Mouse (Mus musculus): ENCODE results near the gene Smim17. TPM values are rescaled to one million over a fixed set of nuclear protein-coding genes. Genes with fewer than 3 reads are reported as not detected.

Gene Smim17
- polyA plus RNA-seq, 1 experiment from 2014 or later, result 0.14 TPM

GRCm38 (mm10) chr7:6372993-6373392 is 25.5 kb upstream of the Smim17 start:
- ATAC-seq, result no peak
- no peak overlapping the region for H3K27ac ChIP-seq (ENCODE audit: low read depth, low read length)
- H3K36me3 ChIP-seq (ENCODE audit: control insufficient read depth, insufficient read depth), result 0 out of 2 replicates have a peak, but pooled peaks cover 7% of the 10 kb centered on the region
- no peak overlapping the region for H3K9ac ChIP-seq (ENCODE audit: low read depth, low read length)
- no peak for TF ChIP-seq CTCF (IDR thresholded peaks at IDR 0.05; ENCODE audit: low read depth)
- H3K4me3 ChIP-seq (ENCODE audit: low read depth, low read length), result no peak overlapping the region
- H3K9me3 ChIP-seq (ENCODE audit: control insufficient read depth), result no peaks in the 10 kb centered on the region
- H3K4me1 ChIP-seq (replicated peaks; ENCODE audit: control insufficient read depth, insufficient read depth, low read length), result no peaks in the 10 kb centered on the region
- 91% methylated on average over 3 of the region's 3 CpGs for WGBS
- no peak overlapping the region for H3K4me2 ChIP-seq (replicated peaks; ENCODE audit: low read depth)
- no peaks in the 10 kb centered on the region for H3K27me3 ChIP-seq (replicated peaks; ENCODE audit: control insufficient read depth, insufficient read depth, low read length)

- 84% methylated on average over 8 of the region's 8 CpGs for WGBS
- Histone ChIP-seq H3K4me1 (replicated peaks; ENCODE audit: control insufficient read depth, insufficient read depth, low read length) (no peaks in the 10 kb centered on the region), H3K4me3 (ENCODE audit: low read depth, low read length) (no peak overlapping the region), H3K9me3 (ENCODE audit: control insufficient read depth) (no peaks in the 10 kb centered on the region), H3K9ac (ENCODE audit: low read depth, low read length) (no peak overlapping the region), H3K27ac (ENCODE audit: low read depth, low read length) (no peak overlapping the region), H3K4me2 (replicated peaks; ENCODE audit: low read depth) (no peak overlapping the region), H3K36me3 (ENCODE audit: control insufficient read depth, insufficient read depth) (peaks cover 14% of the 10 kb centered on the region; the same call in 1 of the 2 replicates), H3K27me3 (replicated peaks; ENCODE audit: control insufficient read depth, insufficient read depth, low read length) (no peaks in the 10 kb centered on the region)
- no peak for TF ChIP-seq CTCF (IDR thresholded peaks at IDR 0.05; ENCODE audit: low read depth)
- ATAC-seq, result no peak
Measured at GRCm38 (mm10) chr7:6378441-6378840, 20.1 kb upstream of the Smim17 start.

- no peak overlapping the region for H3K4me2 ChIP-seq (replicated peaks; ENCODE audit: low read depth)
- no peak overlapping the region for H3K27ac ChIP-seq (ENCODE audit: low read depth, low read length)
- TF ChIP-seq CTCF (IDR thresholded peaks at IDR 0.05; ENCODE audit: low read depth), result peak; percentile 41
- no peaks in the 10 kb centered on the region for H3K27me3 ChIP-seq (replicated peaks; ENCODE audit: control insufficient read depth, insufficient read depth, low read length)
- ATAC-seq, result no peak
- no peaks in the 10 kb centered on the region for H3K4me1 ChIP-seq (replicated peaks; ENCODE audit: control insufficient read depth, insufficient read depth, low read length)
- H3K4me3 ChIP-seq (ENCODE audit: low read depth, low read length), result no peak overlapping the region
- no peaks in the 10 kb centered on the region for H3K9me3 ChIP-seq (ENCODE audit: control insufficient read depth)
- no peak overlapping the region for H3K9ac ChIP-seq (ENCODE audit: low read depth, low read length)
- WGBS, result 78% methylated on average over 2 of the region's 2 CpGs
- peaks cover 7% of the 10 kb centered on the region; the same call in 1 of the 2 replicates for H3K36me3 ChIP-seq (ENCODE audit: control insufficient read depth, insufficient read depth)
Measured at GRCm38 (mm10) chr7:6381431-6381830, 17.1 kb upstream of the Smim17 start.

GRCm38 (mm10) chr7:6383044-6383455 is 15.5 kb upstream of the Smim17 start, which contains the start of gene Zfp28:
Gene Zfp28 (plus strand): TSS chr7:6383295.
- H3K4me1 ChIP-seq (replicated peaks; ENCODE audit: control insufficient read depth, insufficient read depth, low read length), result no peaks in the 10 kb centered on the region
- peak; percentile 65 for TF ChIP-seq CTCF (IDR thresholded peaks at IDR 0.05; ENCODE audit: low read depth)
- under 1% methylated on average over 28 of the region's 28 CpGs for WGBS

GRCm38 (mm10) chr7:6384011-6384410 is 14.5 kb upstream of the Smim17 start:
- Histone ChIP-seq H3K9me3 (ENCODE audit: control insufficient read depth) (no peaks in the 10 kb centered on the region), H3K9ac (ENCODE audit: low read depth, low read length) (no peak overlapping the region), H3K27ac (ENCODE audit: low read depth, low read length) (no peak overlapping the region), H3K4me2 (replicated peaks; ENCODE audit: low read depth) (peak overlapping the region; percentile 84), H3K36me3 (ENCODE audit: control insufficient read depth, insufficient read depth) (no peaks in the 10 kb centered on the region), H3K27me3 (replicated peaks; ENCODE audit: control insufficient read depth, insufficient read depth, low read length) (no peaks in the 10 kb centered on the region), H3K4me3 (ENCODE audit: low read depth, low read length) (peak overlapping the region; percentile 46), H3K4me1 (replicated peaks; ENCODE audit: control insufficient read depth, insufficient read depth, low read length) (no peaks in the 10 kb centered on the region)
- ATAC-seq, result no peak
- 67% methylated on average over 8 of the region's 8 CpGs for WGBS
- TF ChIP-seq CTCF (IDR thresholded peaks at IDR 0.05; ENCODE audit: low read depth), result no peak

More at GRCm38 (mm10) chr7:6383044-6383455, 15.5 kb upstream of the Smim17 start, which contains the start of gene Zfp28:
- Histone ChIP-seq H3K9ac (ENCODE audit: low read depth, low read length) (peak within 1 kb of the TSS; percentile 49), H3K27me3 (replicated peaks; ENCODE audit: control insufficient read depth, insufficient read depth, low read length) (no peaks in the 10 kb centered on the region), H3K36me3 (ENCODE audit: control insufficient read depth, insufficient read depth) (peaks cover 7% of the 10 kb centered on the region; the same call in 1 of the 2 replicates), H3K4me3 (ENCODE audit: low read depth, low read length) (peak within 1 kb of the TSS; percentile 46), H3K27ac (ENCODE audit: low read depth, low read length) (no peak within 1 kb of the TSS), H3K9me3 (ENCODE audit: control insufficient read depth) (no peaks in the 10 kb centered on the region), H3K4me2 (replicated peaks; ENCODE audit: low read depth) (peak within 1 kb of the TSS; percentile 84)
- peak; percentile 99 for ATAC-seq

GRCm38 (mm10) chr7:6386995-6387394 is 11.5 kb upstream of the Smim17 start:
- Histone ChIP-seq H3K27ac (ENCODE audit: low read depth, low read length) (no peak overlapping the region), H3K9me3 (ENCODE audit: control insufficient read depth) (no peaks in the 10 kb centered on the region), H3K27me3 (replicated peaks; ENCODE audit: control insufficient read depth, insufficient read depth, low read length) (no peaks in the 10 kb centered on the region), H3K36me3 (ENCODE audit: control insufficient read depth, insufficient read depth) (peaks cover 9% of the 10 kb centered on the region; the same call in 1 of the 2 replicates), H3K4me3 (ENCODE audit: low read depth, low read length) (no peak overlapping the region), H3K4me2 (replicated peaks; ENCODE audit: low read depth) (no peak overlapping the region), H3K4me1 (replicated peaks; ENCODE audit: control insufficient read depth, insufficient read depth, low read length) (no peaks in the 10 kb centered on the region), H3K9ac (ENCODE audit: low read depth, low read length) (no peak overlapping the region)
- WGBS, result 88% methylated on average over 8 of the region's 8 CpGs
- no peak for TF ChIP-seq CTCF (IDR thresholded peaks at IDR 0.05; ENCODE audit: low read depth)
- ATAC-seq, result no peak

Measured in intestine, postnatal 0 days (tissue).